Mouse (Mus musculus) forebrain, embryonic 15.5 days (tissue): ENCODE results near the gene Sdcbp2. TPM values are rescaled to one million over a fixed set of nuclear protein-coding genes. Genes with fewer than 3 reads are reported as not detected.
"Not testable (repeated sequence)": the region's sequence is repeated elsewhere in the genome, so short reads cannot be mapped to it uniquely, and the experiment has no call there.

Experiments
- ATAC-seq: fragments of 200-750 bp; cut with Nextera tagmentation; replicated peaks from 2 replicates; pipeline ENCODE4 v1.8.0; 2017; ENCODE audit warnings: mild to moderate bottlenecking, moderate TSS enrichment, moderate library complexity
- H3K27ac ChIP-seq: fragments of 300-500 bp; sonication (generic); replicated peaks from 2 replicates; pipeline ENCODE4 v1.5.1; 2015; ENCODE audit warnings: mild to moderate bottlenecking, inconsistent platforms
- H3K27me3 ChIP-seq: fragments of 300-500 bp; sonication (generic); 2 replicates; pipeline ENCODE4 v1.6.1; 2015; ENCODE audit warnings: inconsistent platforms
- H3K36me3 ChIP-seq: fragments of 300-500 bp; sonication (generic); 2 replicates; pipeline ENCODE4 v1.6.1; 2015; ENCODE audit warnings: mild to moderate bottlenecking, inconsistent platforms
- H3K4me1 ChIP-seq: fragments of 300-500 bp; sonication (generic); 2 replicates; pipeline ENCODE4 v1.6.1; 2015; ENCODE audit warnings: inconsistent platforms
- H3K4me2 ChIP-seq: fragments of 300-500 bp; sonication (generic); replicated peaks from 2 replicates; pipeline ENCODE4 v1.6.1; 2015; ENCODE audit warnings: mild to moderate bottlenecking, inconsistent platforms
- H3K4me3 ChIP-seq: fragments of 300-500 bp; sonication (generic); 2 replicates; pipeline ENCODE4 v1.5.1; 2015; ENCODE audit warnings: mild to moderate bottlenecking, inconsistent platforms
- H3K9ac ChIP-seq: fragments of 300-500 bp; sonication (generic); replicated peaks from 2 replicates; pipeline ENCODE4 v1.6.1; 2015; ENCODE audit warnings: mild to moderate bottlenecking, inconsistent platforms
- H3K9me3 ChIP-seq: fragments of 300-500 bp; sonication (generic); 2 replicates; pipeline ENCODE4 v1.6.1; 2016; ENCODE audit warnings: inconsistent platforms
- WGBS: fragments of 180-500 bp; shearing (Covaris S2); methylation state at CpG from one replicate; pipeline ENCODE4 v1.1.7; 2015; ENCODE audit warnings: mixed read lengths; 5-methylcytosine and 5-hydroxymethylcytosine counted together
- polyA plus RNA-seq: library from polyadenylated mRNA; unstranded; fragments of >200 nt; fragmentation: Nextera tagmentation; extraction: Ambion mirVana; gene quantifications from 2 replicates; pipeline ENCODE4 v1.2.1, GENCODE M21; 2015

The Sdcbp2 gene
- polyA plus RNA-seq, 1 experiment from 2014 or later: 0.64 TPM

DNA sequence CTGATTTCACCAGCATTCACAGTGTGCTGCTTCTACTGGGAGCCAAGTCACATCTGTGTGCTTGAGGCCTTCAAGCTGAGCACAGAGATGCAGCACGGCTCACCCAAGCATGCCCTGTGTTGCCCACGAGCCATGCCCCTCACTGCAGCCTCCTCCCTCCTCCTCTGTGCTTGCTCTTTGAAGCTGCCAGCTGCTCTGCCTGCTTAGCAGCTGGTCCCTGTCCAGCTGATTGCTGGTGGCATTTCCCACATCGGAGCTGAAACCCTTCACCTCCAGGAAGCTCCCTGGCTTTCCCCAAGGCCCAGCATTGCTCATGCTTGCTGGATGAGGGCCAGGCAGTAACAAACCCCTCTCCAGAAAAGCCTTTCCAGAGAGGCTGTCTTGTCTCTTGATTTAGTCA, 37.6 kb downstream of the Sdcbp2 start:
- Histone ChIP-seq H3K27me3 (no peaks in the 10 kb centered on the region), H3K36me3 (no peaks in the 10 kb centered on the region), H3K27ac (no peak overlapping the region), H3K9ac (no peak overlapping the region), H3K4me1 (peaks cover 11% of the 10 kb centered on the region), H3K9me3 (no peaks in the 10 kb centered on the region), H3K4me3 (no peak overlapping the region), H3K4me2 (no peak overlapping the region)
- 36% methylated on average over 3 of the region's 3 CpGs for WGBS
- ATAC-seq: no peak

DNA sequence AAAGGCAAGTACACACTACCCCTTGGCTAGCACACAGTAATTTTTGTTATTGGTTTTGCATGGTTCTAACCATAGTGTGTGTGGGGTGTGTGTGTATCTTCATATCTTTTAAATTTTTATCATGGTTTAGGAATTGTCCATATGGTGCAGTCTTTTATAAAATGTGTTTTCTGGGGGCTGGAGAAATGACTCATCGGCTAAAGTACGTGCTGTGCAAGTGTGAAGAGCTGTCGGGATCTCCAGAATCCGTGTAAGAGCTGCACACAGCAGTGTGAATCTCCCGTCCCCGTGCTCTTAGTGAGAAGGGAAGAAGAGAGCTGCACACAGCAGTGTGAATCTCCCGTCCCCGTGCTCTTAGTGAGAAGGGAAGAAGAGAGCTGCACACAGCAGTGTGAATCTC, 43.4 kb downstream of the Sdcbp2 start:
- 72% methylated on average over 7 of the region's 8 CpGs for WGBS
- H3K4me3 ChIP-seq, H3K27me3 ChIP-seq, H3K9me3 ChIP-seq, ATAC-seq, H3K4me2 ChIP-seq, H3K9ac ChIP-seq, H3K4me1 ChIP-seq, H3K36me3 ChIP-seq, H3K27ac ChIP-seq: not testable (repeated sequence)

DNA sequence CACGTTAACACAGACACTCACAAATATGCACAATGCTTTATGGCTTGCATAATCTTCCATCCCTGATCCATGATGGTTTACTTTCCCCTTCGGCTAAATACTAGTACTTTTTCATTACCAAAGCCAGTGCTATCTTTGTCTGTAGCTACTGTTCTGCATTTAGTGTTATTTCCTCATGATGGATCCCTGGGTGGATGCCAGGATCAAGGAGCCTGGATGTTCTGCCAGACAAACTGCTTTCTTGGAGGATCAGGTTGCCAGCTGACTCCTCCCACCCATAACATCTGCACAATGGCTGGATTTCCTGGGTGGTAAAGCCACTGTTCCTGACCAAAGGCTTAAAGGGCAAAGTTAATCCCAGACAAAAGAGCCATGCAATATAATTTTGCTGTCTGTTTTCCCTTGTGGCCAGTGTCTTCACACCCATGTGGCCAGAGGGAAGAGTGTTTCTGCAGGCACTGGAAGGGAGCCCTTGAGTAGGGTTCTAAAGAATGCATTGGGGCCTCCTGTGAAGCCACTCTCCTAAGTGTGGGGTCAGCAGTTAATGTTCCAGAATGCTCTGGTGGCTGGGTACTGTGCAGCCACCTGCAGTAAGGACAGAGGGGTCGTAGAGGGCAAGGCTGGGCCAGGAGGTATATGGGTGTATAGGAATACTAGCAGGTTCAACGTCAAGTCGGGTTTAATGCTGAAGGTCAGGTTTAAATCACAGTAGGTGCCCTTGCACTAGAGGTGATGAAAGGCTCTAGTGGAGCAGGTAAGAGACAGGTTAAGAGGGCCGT, 44.3 kb downstream of the Sdcbp2 start:
- Histone ChIP-seq H3K4me2 (no peak overlapping the region), H3K4me1 (peaks cover 6% of the 10 kb centered on the region; the same call in 1 of the 2 replicates), H3K27me3 (no peaks in the 10 kb centered on the region), H3K9ac (no peak overlapping the region), H3K27ac (no peak overlapping the region), H3K9me3 (no peaks in the 10 kb centered on the region), H3K4me3 (no peak overlapping the region), H3K36me3 (no peaks in the 10 kb centered on the region)
- 77% methylated on average over 6 of the region's 6 CpGs for WGBS
- no peak for ATAC-seq

DNA sequence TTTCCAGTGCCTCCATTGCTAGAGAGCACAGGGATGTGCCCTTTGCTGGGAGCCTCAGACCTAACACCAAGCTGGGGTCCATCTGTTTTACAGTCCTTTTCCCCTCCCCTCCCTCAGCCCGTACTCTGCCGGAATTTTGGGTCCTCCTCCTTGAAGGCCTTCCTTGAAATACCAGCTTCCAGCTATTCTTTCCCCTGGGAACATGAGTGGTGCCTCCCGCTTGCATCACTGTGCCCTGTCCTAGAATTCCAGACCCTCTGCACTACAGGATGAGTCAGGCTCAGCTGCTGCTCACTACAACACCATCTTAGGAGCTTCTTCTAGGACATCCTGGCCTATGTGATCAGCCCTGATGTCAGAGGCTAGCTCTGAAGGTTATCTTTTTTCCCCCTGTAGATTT, 51.4 kb downstream of the Sdcbp2 start:
- H3K4me2 ChIP-seq: no peak overlapping the region
- no peaks in the 10 kb centered on the region for H3K36me3 ChIP-seq
- H3K27ac ChIP-seq: no peak overlapping the region
- H3K27me3 ChIP-seq: no peaks in the 10 kb centered on the region
- no peak overlapping the region for H3K4me3 ChIP-seq
- 73% methylated on average over 3 of the region's 3 CpGs for WGBS
- no peak overlapping the region for H3K9ac ChIP-seq
- H3K9me3 ChIP-seq: no peaks in the 10 kb centered on the region
- no peaks in the 10 kb centered on the region for H3K4me1 ChIP-seq
- no peak for ATAC-seq

DNA sequence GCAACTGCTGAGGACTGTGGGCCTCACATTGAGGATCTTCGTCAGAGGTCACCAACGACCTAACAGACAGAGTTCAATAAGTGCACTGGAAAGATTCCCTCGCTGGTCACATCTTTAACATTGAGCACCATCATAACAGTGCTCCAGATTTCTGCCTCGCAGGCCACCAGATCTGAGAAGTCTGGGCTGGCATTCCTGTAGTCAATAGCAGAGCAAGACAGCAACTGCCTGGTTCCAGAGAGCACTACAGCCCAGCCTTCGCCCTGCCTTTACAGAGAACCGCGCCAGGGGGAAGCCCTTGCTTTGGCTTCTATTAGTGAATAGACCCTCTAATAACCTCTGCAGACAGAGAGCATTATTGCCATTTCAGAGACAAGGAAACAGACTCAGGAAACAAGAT, 53.9 kb downstream of the Sdcbp2 start:
- WGBS: 88% methylated on average over 7 of the region's 7 CpGs

DNA sequence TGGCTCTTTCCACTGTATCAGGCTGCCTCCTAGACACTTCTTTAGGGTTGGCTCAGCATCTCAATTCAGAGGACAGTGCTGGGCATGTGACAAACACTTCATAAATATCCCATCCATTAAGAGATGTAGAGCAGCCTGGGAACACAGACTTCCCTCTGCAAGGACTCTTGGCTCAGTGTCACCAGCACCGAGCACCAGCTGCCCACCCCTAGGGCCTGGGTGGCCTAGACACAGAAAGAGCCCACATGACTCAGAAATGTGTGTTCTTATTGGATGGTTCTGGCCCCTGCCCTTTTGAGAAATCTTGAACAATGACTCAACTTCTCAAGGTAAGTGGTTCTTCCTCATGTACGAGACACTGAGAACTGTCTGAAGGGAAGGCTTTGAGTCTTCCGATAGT, 55.6 kb downstream of the Sdcbp2 start:
- no peaks in the 10 kb centered on the region for H3K9me3 ChIP-seq
- H3K4me3 ChIP-seq: no peak overlapping the region
- peaks cover 13% of the 10 kb centered on the region for H3K4me1 ChIP-seq
- H3K27me3 ChIP-seq: no peaks in the 10 kb centered on the region
- 82% methylated on average over 3 of the region's 3 CpGs for WGBS
- no peaks in the 10 kb centered on the region for H3K36me3 ChIP-seq
- H3K9ac ChIP-seq: no peak overlapping the region
- H3K27ac ChIP-seq: no peak overlapping the region
- H3K4me2 ChIP-seq: no peak overlapping the region
- ATAC-seq: no peak

More for the DNA sequence above, 53.9 kb downstream of the Sdcbp2 start:
- no peak for ATAC-seq
- H3K4me3 ChIP-seq: no peak overlapping the region
- no peak overlapping the region for H3K4me2 ChIP-seq
- H3K4me1 ChIP-seq: peaks cover 4% of the 10 kb centered on the region; the same call in 1 of the 2 replicates
- no peaks in the 10 kb centered on the region for H3K36me3 ChIP-seq
- H3K9ac ChIP-seq: no peak overlapping the region
- no peaks in the 10 kb centered on the region for H3K9me3 ChIP-seq
- no peaks in the 10 kb centered on the region for H3K27me3 ChIP-seq
- H3K27ac ChIP-seq: no peak overlapping the region

DNA sequence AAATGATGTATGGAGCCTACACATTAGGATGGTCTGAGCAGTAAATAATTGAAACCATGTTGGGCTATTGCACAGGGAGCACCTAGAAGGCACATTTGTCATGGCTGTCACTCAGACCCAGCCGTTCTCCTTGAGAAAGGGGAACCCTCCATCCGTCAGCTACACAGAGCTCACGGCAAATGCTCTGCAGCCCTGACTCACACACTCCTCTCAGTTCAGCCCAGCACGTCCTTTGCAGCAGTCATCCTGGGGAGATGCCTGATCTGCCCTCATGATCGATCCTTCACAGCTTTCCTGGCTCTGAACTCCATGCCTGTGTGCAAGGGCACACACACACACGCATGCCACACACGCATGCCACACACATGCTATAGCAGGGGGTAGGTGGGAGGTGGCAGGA, 56.9 kb downstream of the Sdcbp2 start:
- no peak overlapping the region for H3K4me2 ChIP-seq
- H3K27me3 ChIP-seq: no peaks in the 10 kb centered on the region
- no peak overlapping the region for H3K9ac ChIP-seq
- peaks cover 13% of the 10 kb centered on the region for H3K4me1 ChIP-seq
- H3K4me3 ChIP-seq: no peak overlapping the region
- no peaks in the 10 kb centered on the region for H3K9me3 ChIP-seq
- H3K36me3 ChIP-seq: no peaks in the 10 kb centered on the region
- ATAC-seq: no peak
- H3K27ac ChIP-seq: no peak overlapping the region
- WGBS: 80% methylated on average over 7 of the region's 7 CpGs

DNA sequence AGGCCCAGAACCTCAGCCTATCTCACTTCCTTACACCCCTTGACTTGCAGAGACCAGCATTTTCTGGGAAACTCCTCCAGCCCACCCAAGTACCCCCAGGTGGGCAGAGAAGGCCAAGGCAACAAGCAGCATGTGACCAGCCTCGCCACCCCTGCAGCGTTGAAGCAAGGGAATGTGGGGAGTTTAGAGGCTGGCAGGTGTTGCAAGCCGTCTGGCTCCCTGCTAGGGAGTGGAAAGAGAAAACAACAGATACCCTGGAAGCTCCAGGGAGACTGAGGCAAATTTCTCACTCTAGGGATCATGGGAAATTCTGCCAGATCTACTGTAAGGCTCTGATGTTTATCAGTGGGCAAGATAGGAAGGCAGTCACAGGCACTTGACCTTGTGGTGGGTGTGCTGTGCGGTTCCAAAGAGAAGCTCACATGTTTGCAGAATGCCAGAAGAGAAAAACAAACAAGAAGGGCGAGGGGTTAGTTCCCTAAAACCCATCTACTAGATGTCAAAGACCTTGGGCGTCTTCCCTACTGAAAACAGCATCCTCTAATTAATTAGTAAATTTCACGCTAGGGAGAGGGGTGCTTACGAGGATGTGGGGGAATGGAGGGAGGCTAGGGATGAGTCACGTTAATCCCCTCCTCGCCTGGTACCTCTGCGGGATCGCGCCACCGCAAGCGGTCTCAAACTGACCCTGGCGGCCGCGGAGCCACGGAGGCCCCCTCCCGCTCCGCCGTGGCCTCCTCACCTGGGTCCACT, 59.2 kb downstream of the Sdcbp2 start:
- Histone ChIP-seq H3K36me3 (no peaks in the 10 kb centered on the region), H3K27me3 (no peaks in the 10 kb centered on the region), H3K4me2 (peak overlapping the region; percentile 81), H3K27ac (peak overlapping the region; percentile 77), H3K9ac (peak overlapping the region; percentile 86), H3K4me1 (peaks cover 21% of the 10 kb centered on the region), H3K4me3 (peak overlapping the region; percentile 80), H3K9me3 (no peaks in the 10 kb centered on the region)
- WGBS: 2% methylated on average over 22 of the region's 22 CpGs
- peak; percentile 10; the same call in 1 of the 2 replicates for ATAC-seq

DNA sequence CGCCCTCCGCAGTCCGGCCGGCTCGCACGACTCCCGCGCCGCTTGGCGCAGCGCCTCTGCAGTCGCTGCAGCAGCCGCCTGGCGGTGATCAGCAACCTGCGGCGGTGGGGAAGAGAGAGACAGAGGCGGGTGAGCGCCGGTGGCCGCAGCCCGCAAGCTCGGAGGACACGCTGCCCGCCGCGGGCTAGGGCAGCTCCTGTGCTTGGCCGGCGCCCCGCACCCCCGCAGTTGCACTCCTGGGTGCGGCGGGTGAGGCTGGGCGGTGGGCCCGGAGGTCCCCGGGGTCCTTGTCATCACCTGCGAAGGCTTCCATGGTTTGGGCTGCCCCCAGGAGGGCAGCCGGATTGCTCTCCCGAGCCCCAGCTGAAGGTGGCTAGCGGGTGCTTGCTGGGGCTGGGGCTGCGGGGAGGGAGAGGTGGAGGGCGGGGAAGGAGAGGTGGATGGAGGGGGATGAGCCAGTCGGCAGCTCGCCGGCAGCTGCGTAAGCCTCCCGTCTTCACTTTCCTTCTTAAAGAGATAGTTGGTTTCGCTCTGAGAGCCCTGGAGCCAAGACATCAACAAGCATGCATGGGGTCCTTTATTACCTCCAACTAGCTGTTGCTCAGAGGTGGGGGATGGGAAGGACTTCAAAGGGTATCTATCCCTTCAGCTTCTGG, 59.9 kb downstream of the Sdcbp2 start, which contains the start of gene Snph:
Gene Snph, minus strand, starts transcription at position 435 of the 656 bp plus-strand sequence.
- peak within 1 kb of the TSS; percentile 81 for H3K4me2 ChIP-seq
- H3K4me3 ChIP-seq: peak within 1 kb of the TSS; percentile 80
- H3K9me3 ChIP-seq: no peaks in the 10 kb centered on the region
- no peaks in the 10 kb centered on the region for H3K27me3 ChIP-seq
- ATAC-seq: peak; percentile 81
- H3K9ac ChIP-seq: peak within 1 kb of the TSS; percentile 86
- peaks cover 21% of the 10 kb centered on the region for H3K4me1 ChIP-seq
- H3K27ac ChIP-seq: peak within 1 kb of the TSS; percentile 77
- WGBS: 0% methylated on average over 45 of the region's 47 CpGs
- H3K36me3 ChIP-seq: no peaks in the 10 kb centered on the region

DNA sequence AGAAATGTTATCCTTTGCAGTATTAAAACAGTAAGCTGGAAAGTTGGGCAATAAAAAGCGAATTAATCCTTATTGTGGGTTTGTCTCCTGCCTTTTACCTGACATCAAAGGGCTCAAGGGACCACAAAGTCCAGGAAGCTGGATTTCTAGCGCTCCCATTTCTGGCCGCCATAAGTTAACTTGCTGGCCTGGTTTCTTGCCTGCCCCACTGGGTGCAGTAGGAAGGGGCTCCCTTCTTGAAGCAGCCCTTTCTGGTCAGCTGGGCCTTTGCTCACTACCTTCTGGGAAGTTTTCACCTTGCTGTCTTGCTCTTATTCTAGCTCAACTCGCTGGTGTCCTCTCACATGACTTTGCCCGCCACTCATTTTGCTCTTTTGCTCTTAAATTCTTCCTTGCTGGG, 60.6 kb downstream of the Sdcbp2 start:
- Histone ChIP-seq H3K9ac (no peak overlapping the region), H3K36me3 (no peaks in the 10 kb centered on the region), H3K4me3 (no peak overlapping the region; the same call in 1 of the 2 replicates), H3K4me1 (peaks cover 21% of the 10 kb centered on the region), H3K27me3 (no peaks in the 10 kb centered on the region), H3K27ac (no peak overlapping the region), H3K4me2 (peak overlapping the region; percentile 81; the same call in 1 of the 2 replicates), H3K9me3 (no peaks in the 10 kb centered on the region)
- 38% methylated on average over 5 of the region's 5 CpGs for WGBS
- no peak for ATAC-seq

DNA sequence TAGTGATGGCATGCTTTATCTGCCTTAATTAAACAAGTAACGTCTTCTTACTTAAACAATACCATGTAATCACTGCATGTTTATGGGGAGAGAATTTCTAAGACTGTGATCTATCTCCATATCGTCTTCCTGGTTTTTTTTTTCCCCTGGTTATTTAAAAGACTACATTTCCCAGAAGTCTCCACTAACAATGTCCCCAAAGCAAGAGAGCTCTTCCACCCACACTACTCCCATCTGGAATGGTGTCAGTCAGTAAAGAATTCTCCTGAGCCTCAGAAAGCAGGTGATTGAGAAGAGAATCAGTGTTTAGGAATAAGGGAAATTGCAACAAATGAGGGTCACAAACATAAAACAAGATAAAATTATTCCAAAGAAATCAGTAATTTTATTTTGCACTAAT, 62.5 kb downstream of the Sdcbp2 start:
- Histone ChIP-seq H3K27ac (no peak overlapping the region), H3K4me1 (peaks cover 21% of the 10 kb centered on the region), H3K36me3 (no peaks in the 10 kb centered on the region), H3K27me3 (no peaks in the 10 kb centered on the region), H3K9ac (no peak overlapping the region), H3K9me3 (no peaks in the 10 kb centered on the region), H3K4me2 (no peak overlapping the region), H3K4me3 (no peak overlapping the region)
- ATAC-seq: no peak
- 24% methylated on average over 2 of the region's 2 CpGs for WGBS
